Mouse (Mus musculus): ENCODE measurements around the gene Cox19. TPM values are rescaled to one million over a fixed set of nuclear protein-coding genes. Genes with fewer than 3 reads are reported as not detected.

Gene Cox19
- total and polyA plus RNA-seq, 3 experiments = 53.0 to 73.2 TPM; not detected in 1

- TF ChIP-seq MAZ (IDR thresholded peaks at IDR 0.05; ENCODE audit: low read depth, low read length) (no peak), POLR2AphosphoS5 (IDR thresholded peaks at IDR 0.05; ENCODE audit: borderline replicate concordance, low read depth, low read length) (no peak), NRF1 (IDR thresholded peaks at IDR 0.05; ENCODE audit: insufficient read depth, low read depth, low read length, poor library complexity, severe bottlenecking) (no peak), ZNF384 (IDR thresholded peaks at IDR 0.05; ENCODE audit: low read depth, low read length) (no peak), E2F4 (IDR thresholded peaks at IDR 0.05; ENCODE audit: borderline replicate concordance, low read depth, low read length) (no peak), HCFC1 (IDR thresholded peaks at IDR 0.05; ENCODE audit: low read depth, low read length) (no peak), CTCF (IDR thresholded peaks at IDR 0.05 in 2 of 3, conservative IDR thresholded peaks at IDR 0.05 in 1 of 3; ENCODE audit: control insufficient read depth in 1 of 3, insufficient read depth in 1 of 3, low read depth in 2 of 3, low read length in 3 of 3, poor library complexity in 1 of 3, severe bottlenecking in 1 of 3) (no peak), ZC3H11A (IDR thresholded peaks at IDR 0.05; ENCODE audit: low read depth, low read length) (no peak), CHD1 (IDR thresholded peaks at IDR 0.05; ENCODE audit: low read depth, low read length) (no peak), SMC3 (IDR thresholded peaks at IDR 0.05; ENCODE audit: low read depth, low read length) (no peak)
Measured at GRCm38 (mm10) chr5:139288591-139288990, 62.6 kb downstream of the Cox19 start.

DNA sequence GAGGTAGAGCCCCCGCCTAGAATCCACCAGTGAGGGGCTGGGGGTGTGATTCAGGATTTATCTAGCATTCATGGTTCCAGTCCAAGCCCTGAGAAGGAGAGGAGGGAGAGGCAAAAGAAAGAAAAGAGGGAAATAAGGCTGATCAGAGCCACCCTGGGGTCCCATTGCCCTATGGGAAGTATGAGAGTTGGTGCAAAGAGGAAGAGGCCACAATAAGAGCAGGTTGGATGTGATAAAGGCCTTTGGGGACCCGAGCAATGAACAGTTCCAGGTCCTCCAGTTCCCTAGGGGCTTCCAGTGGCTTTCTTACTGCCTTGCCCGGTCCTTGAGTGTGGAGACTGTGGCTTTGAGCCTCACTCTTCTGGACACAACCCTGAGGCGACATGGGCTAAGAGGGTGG, 63.4 kb downstream of the Cox19 start:
- peak overlapping the region; percentile 96 for H3K27ac ChIP-seq (ENCODE audit: control insufficient read depth, low read depth, low read length)
- no peaks in the 10 kb centered on the region for H3K9me3 ChIP-seq (replicated peaks; ENCODE audit: insufficient read depth, low read length)
- DNase-seq (ENCODE audit: low read depth, low spot score) = peak; percentile 87
- no peaks in the 10 kb centered on the region for H3K79me2 ChIP-seq (ENCODE audit: control insufficient read depth, insufficient read depth, low read length, poor library complexity)
- TF ChIP-seq TCF12 (IDR thresholded peaks at IDR 0.05; ENCODE audit: low read depth, low read length) (peak; percentile 41; the same call in 1 of the 2 replicates), ELF1 (IDR thresholded peaks at IDR 0.05; ENCODE audit: low read depth, low read length) (0 out of 2 replicates have a peak, but pooled peaks have one; percentile 42), MXI1 (IDR thresholded peaks at IDR 0.05; ENCODE audit: low read depth, low read length) (peak; percentile 28; the same call in 1 of the 2 replicates), RCOR1 (IDR thresholded peaks at IDR 0.05; ENCODE audit: low read depth, low read length) (no peak), HCFC1 (IDR thresholded peaks at IDR 0.05; ENCODE audit: low read depth, low read length) (0 out of 2 replicates have a peak, but pooled peaks have one; percentile 16), ZMIZ1 (IDR thresholded peaks at IDR 0.05; ENCODE audit: low read depth, low read length) (no peak), BHLHE40 (IDR thresholded peaks at IDR 0.05; ENCODE audit: borderline replicate concordance, low read depth, low read length) (no peak), GABPA (IDR thresholded peaks at IDR 0.05; ENCODE audit: low read depth, low read length) (no peak), EP300 (IDR thresholded peaks at IDR 0.05; ENCODE audit: low read depth in 1 of 2, low read length in 2 of 2) (peak; percentile 39 to 54; a peak in 2 of 4 replicates), NELFE (IDR thresholded peaks at IDR 0.05; ENCODE audit: low read depth, low read length) (peak; percentile 37), MYB (IDR thresholded peaks at IDR 0.05; ENCODE audit: low read depth, low read length) (no peak), MAX (IDR thresholded peaks at IDR 0.05; ENCODE audit: low read length) (no peak), TBP (IDR thresholded peaks at IDR 0.05; ENCODE audit: low read depth, low read length) (peak; percentile 66), MYC (IDR thresholded peaks at IDR 0.05; ENCODE audit: low read depth, low read length) (no peak), TAL1 (IDR thresholded peaks at IDR 0.05; ENCODE audit: low read length) (peak; percentile 35), POLR2A (IDR thresholded peaks at IDR 0.05; ENCODE audit: control insufficient read depth in 1 of 2, insufficient read depth in 1 of 2, low read depth in 1 of 2, low read length in 2 of 2, poor library complexity in 1 of 2) (peak; percentile 22 to 69; a peak in 2 of 4 replicates), ZKSCAN1 (IDR thresholded peaks at IDR 0.05; ENCODE audit: low read depth, low read length) (no peak), ETS1 (IDR thresholded peaks at IDR 0.05; ENCODE audit: low read depth, low read length) (no peak)
- no peaks in the 10 kb centered on the region for H3K27me3 ChIP-seq (ENCODE audit: control insufficient read depth in 1 of 2, insufficient read depth in 2 of 2, low read length in 2 of 2)
- H3K9ac ChIP-seq (ENCODE audit: control insufficient read depth, low read depth, low read length, poor library complexity, severe bottlenecking) = peak overlapping the region; percentile 63
- peaks cover 0 to 21% of the 10 kb centered on the region in 2 experiments; a peak in 2 of 4 replicates for H3K36me3 ChIP-seq (ENCODE audit: control insufficient read depth in 1 of 2, insufficient read depth in 2 of 2, low read length in 2 of 2)
- peaks cover 5 to 24% of the 10 kb centered on the region in 2 experiments for H3K4me1 ChIP-seq (ENCODE audit: control insufficient read depth in 1 of 2, insufficient read depth in 2 of 2, low read length in 2 of 2)
- peak overlapping the region; percentile 6 to 21; a peak in 2 of 4 replicates for H3K4me3 ChIP-seq (ENCODE audit: control insufficient read depth in 1 of 2, insufficient read depth in 1 of 2, low read depth in 2 of 2, low read length in 2 of 2)

More at GRCm38 (mm10) chr5:139288591-139288990, 62.6 kb downstream of the Cox19 start:
- Histone ChIP-seq H3K27me3 (ENCODE audit: control insufficient read depth in 1 of 2, insufficient read depth in 2 of 2, low read length in 2 of 2) (no peaks in the 10 kb centered on the region), H3K79me2 (ENCODE audit: control insufficient read depth, insufficient read depth, low read length, poor library complexity) (no peaks in the 10 kb centered on the region), H3K27ac (ENCODE audit: control insufficient read depth, low read depth, low read length) (peak overlapping the region; percentile 96), H3K9me3 (replicated peaks; ENCODE audit: insufficient read depth, low read length) (no peaks in the 10 kb centered on the region), H3K9ac (ENCODE audit: control insufficient read depth, low read depth, low read length, poor library complexity, severe bottlenecking) (peak overlapping the region; percentile 63), H3K36me3 (ENCODE audit: control insufficient read depth in 1 of 2, insufficient read depth in 2 of 2, low read length in 2 of 2) (peaks cover 0 to 21% of the 10 kb centered on the region in 2 experiments; a peak in 2 of 4 replicates), H3K4me1 (ENCODE audit: control insufficient read depth in 1 of 2, insufficient read depth in 2 of 2, low read length in 2 of 2) (peaks cover 5 to 24% of the 10 kb centered on the region in 2 experiments), H3K4me3 (ENCODE audit: control insufficient read depth in 1 of 2, insufficient read depth in 1 of 2, low read depth in 2 of 2, low read length in 2 of 2) (0 out of 4 replicates have a peak overlapping the region, but pooled peaks of 1 of the 2 experiments have one; percentile 6)
- no peak for DNase-seq (ENCODE audit: low read depth, low spot score)
